Mouse (Mus musculus) forebrain, embryonic 10.5 days (tissue): ENCODE results near the gene Olfr70. TPM values are rescaled to one million over a fixed set of nuclear protein-coding genes. Genes with fewer than 3 reads are reported as not detected.

Source experiments
- DNase-seq: peaks from one replicate; pipeline ENCODE4 v3.0.0-alpha.2; 2017; ENCODE audit warnings: low spot score; ENCODE audit errors: extremely low spot score
- H3K27ac ChIP-seq: fragments of 300-500 bp; sonication (generic); 2 replicates; pipeline ENCODE4 v1.5.1; 2016; ENCODE audit warnings: mild to moderate bottlenecking
- H3K27me3 ChIP-seq: fragments of 300-500 bp; sonication (generic); 2 replicates; pipeline ENCODE4 v1.6.1; 2016; ENCODE audit warnings: mild to moderate bottlenecking; ENCODE audit not compliant: poor library complexity, severe bottlenecking
- H3K36me3 ChIP-seq: fragments of 300-500 bp; sonication (generic); replicated peaks from 2 replicates; pipeline ENCODE4 v1.6.1; 2016; ENCODE audit warnings: mild to moderate bottlenecking, moderate library complexity
- H3K4me1 ChIP-seq: fragments of 300-500 bp; sonication (generic); 2 replicates; pipeline ENCODE4 v1.6.1; 2016
- H3K4me3 ChIP-seq: fragments of 300-500 bp; sonication (generic); 2 replicates; pipeline ENCODE4 v1.5.1; 2016; ENCODE audit warnings: mild to moderate bottlenecking, moderate library complexity
- H3K9me3 ChIP-seq: fragments of 300-500 bp; sonication (generic); 2 replicates; pipeline ENCODE4 v1.6.1; 2016; ENCODE audit warnings: mild to moderate bottlenecking, moderate library complexity
- WGBS: fragments of 180-500 bp; shearing (Covaris S2); methylation state at CpG from one replicate; pipeline ENCODE4 v1.1.7; 2016; 5-methylcytosine and 5-hydroxymethylcytosine counted together
- polyA plus RNA-seq: library from polyadenylated mRNA; unstranded; fragments of >200 nt; fragmentation: Nextera tagmentation; extraction: Ambion mirVana; gene quantifications from 2 replicates; pipeline ENCODE4 v1.2.1, GENCODE M21; 2016

Gene Olfr70
- not detected in 2 replicates for polyA plus RNA-seq

DNA sequence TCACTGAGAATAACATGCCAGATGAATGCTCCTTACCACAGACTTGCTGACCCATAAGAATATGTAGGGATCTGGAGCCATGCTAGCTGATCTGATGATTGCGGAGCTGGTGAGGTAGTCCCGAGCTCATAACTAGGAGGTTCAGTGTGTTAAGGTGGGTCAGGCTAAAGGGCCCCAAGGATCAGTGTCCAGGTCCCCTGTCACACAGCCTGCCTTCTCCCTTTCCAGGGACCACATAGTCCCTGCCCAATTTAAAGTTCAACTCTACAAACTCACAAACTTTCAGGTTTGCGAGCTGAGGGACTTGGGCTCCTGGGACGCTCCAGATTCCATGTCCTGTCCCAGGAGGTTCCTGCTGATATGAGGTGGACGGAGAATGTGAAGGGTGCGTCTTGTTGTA is at the start of gene Olfr70:
Gene Olfr70 (minus strand): TSS at position 101 of the 400 bp plus-strand sequence.
- no peaks in the 10 kb centered on the region for H3K36me3 ChIP-seq
- no peak for DNase-seq
- no peaks in the 10 kb centered on the region for H3K4me1 ChIP-seq
- no peak within 1 kb of the TSS for H3K27ac ChIP-seq
- H3K9me3 ChIP-seq = no peaks in the 10 kb centered on the region
- no peaks in the 10 kb centered on the region for H3K27me3 ChIP-seq
- no peak within 1 kb of the TSS for H3K4me3 ChIP-seq
- 92% methylated on average over 6 of the region's 6 CpGs for WGBS

DNA sequence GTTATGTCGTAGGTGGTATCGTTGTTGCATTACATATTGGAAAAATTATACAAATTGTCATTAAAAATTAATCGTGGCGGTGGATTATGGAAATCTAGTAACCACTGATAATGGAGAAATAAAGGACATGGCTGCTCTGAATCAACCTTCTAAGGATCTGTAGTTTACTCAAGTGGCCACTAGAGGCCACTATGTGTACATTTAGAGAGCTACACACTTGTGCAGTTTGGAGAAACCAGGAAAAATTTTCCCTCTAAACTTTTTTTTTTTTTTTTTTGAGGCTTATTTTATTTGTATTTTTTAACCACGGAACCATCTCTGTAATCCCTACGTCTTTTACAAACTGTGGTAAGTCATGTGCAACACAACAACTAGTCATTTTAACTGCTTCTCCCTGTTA is 44.6 kb upstream of the Olfr70 start:
- Histone ChIP-seq H3K36me3 (no peaks in the 10 kb centered on the region), H3K4me1 (peaks cover 15% of the 10 kb centered on the region), H3K9me3 (no peaks in the 10 kb centered on the region), H3K4me3 (no peak overlapping the region), H3K27ac (no peak overlapping the region), H3K27me3 (no peaks in the 10 kb centered on the region)
- 24% methylated on average over 6 of the region's 6 CpGs for WGBS
- DNase-seq = no peak

DNA sequence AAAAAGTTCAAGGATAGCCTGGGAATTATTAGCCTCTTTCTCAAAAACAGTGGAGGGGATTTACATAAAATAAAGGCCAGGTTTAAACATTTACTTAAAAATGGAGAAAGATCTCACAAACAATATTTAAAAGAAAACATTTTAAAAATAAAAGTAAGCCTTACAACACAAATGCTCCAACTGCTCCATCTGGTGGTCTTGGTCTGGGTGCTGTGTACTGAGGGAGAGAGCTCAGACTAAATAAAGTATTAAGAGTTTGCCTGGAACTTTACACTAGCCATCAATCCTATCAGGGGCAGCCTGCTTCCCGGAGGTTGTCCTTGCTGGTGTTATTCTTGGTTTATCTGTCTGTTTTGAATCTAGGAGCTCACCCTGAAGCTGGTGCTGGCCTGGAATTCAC is 42.5 kb upstream of the Olfr70 start:
- no peaks in the 10 kb centered on the region for H3K36me3 ChIP-seq
- H3K4me3 ChIP-seq = no peak overlapping the region
- H3K27ac ChIP-seq = no peak overlapping the region
- 63% methylated on average over 1 of the region's 1 CpGs for WGBS
- DNase-seq = no peak
- H3K9me3 ChIP-seq = no peaks in the 10 kb centered on the region
- no peaks in the 10 kb centered on the region for H3K27me3 ChIP-seq
- H3K4me1 ChIP-seq = peaks cover 15% of the 10 kb centered on the region

DNA sequence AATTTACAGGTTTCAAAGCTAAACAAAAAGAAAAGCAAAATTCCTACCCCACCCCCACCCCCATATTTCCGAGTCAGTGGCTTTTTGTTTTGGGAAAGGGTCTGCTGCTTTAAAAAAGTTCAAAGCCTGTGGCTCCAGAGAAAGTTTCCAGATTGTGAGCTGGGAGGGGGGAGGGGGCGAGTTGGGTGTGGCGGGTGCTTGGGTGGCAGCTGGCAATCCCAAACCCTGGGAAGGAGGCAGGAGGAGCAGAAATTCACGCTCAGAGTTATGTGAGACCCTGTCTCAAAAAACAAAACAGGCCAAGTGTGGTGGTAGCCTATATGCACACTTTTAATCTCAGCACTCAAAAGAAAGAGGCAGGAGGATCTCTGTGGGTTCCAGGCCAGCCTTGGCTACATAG is 42.0 kb upstream of the Olfr70 start:
- WGBS = 54% methylated on average over 4 of the region's 4 CpGs
- Histone ChIP-seq H3K27ac (no peak overlapping the region), H3K4me1 (peaks cover 15% of the 10 kb centered on the region), H3K9me3 (no peaks in the 10 kb centered on the region), H3K4me3 (no peak overlapping the region), H3K27me3 (no peaks in the 10 kb centered on the region), H3K36me3 (no peaks in the 10 kb centered on the region)
- no peak for DNase-seq

DNA sequence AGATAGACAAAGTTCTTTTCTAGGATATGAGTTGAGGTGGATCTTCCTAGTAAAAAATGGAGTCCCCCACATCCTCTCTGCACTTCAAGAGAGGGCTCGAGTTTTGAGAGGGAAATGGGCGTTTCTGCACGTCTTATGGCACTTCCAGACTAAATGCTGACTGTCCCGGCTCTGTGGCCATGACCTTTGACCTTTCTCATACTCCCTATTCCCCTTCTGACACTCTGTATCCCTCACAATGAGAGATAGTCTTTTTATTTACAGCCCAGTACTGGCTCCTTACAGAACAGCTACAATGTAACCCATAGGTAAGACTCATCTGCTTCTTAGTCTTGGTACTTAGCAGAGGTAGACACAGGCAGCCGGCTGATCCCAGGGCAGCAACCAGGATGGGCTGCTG is 40.9 kb upstream of the Olfr70 start:
- no peak for DNase-seq
- Histone ChIP-seq H3K9me3 (no peaks in the 10 kb centered on the region), H3K27me3 (no peaks in the 10 kb centered on the region), H3K4me3 (no peak overlapping the region), H3K27ac (no peak overlapping the region), H3K4me1 (peaks cover 15% of the 10 kb centered on the region), H3K36me3 (no peaks in the 10 kb centered on the region)
- 72% methylated on average over 5 of the region's 5 CpGs for WGBS

DNA sequence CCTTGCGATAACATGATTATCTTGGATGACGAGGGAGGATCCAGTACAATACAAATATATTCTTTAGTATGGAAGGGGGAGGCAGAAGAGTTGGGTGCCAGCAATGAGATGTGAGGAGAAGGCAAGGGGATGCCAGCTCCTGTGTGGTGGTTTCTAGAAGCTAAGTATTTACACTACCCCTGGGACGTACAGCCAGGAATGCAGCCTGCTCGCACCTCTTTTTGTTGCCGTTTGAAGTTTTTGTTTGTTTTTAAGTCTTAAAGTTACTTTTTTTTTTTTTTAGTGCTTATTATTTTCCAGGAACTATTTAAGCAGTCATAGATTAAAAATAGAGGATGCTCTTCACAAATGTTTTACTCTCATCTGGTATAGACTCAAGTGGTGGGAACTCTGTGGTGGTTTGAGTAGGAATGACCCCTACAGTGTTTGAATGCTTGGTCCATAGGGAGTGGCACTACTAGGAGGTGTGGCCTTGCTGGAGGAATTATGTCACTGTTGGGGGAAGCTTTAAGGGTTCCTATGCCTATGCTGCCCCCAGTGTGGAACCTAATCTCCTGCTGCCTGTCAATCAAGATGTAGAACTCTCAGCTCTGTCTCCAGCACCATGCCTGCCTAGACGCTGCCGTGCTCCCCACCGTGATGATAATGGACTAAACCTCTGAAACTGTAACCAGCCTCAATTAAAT is 38.5 kb upstream of the Olfr70 start:
- H3K27me3 ChIP-seq = no peaks in the 10 kb centered on the region
- no peaks in the 10 kb centered on the region for H3K9me3 ChIP-seq
- no peak overlapping the region for H3K4me3 ChIP-seq
- no peak for DNase-seq
- 83% methylated on average over 8 of the region's 8 CpGs for WGBS
- no peaks in the 10 kb centered on the region for H3K36me3 ChIP-seq
- H3K4me1 ChIP-seq = peaks cover 19% of the 10 kb centered on the region
- no peak overlapping the region for H3K27ac ChIP-seq

DNA sequence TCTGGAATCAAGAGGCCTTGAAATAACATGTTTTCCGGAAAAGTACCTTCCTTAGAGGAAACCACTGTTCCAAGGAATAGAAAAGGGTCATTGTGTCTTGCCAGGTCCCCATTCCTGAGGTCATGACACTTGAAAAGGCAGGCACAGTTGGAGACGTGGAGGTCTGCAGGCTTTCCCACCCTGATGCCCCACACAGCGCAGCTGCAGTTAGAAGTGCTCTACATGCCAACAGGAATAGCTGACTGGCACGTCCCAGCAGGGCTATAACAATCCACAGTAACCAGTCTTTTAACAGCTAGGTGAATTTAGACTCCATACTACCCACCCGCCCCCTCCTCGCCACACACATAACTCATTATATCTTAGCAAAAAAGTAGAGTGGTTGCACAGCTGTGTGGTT is 36.5 kb upstream of the Olfr70 start:
- no peaks in the 10 kb centered on the region for H3K27me3 ChIP-seq
- no peaks in the 10 kb centered on the region for H3K36me3 ChIP-seq
- DNase-seq = no peak
- no peak overlapping the region for H3K27ac ChIP-seq
- no peaks in the 10 kb centered on the region for H3K9me3 ChIP-seq
- no peak overlapping the region for H3K4me3 ChIP-seq
- peaks cover 16% of the 10 kb centered on the region for H3K4me1 ChIP-seq
- 66% methylated on average over 6 of the region's 6 CpGs for WGBS

DNA sequence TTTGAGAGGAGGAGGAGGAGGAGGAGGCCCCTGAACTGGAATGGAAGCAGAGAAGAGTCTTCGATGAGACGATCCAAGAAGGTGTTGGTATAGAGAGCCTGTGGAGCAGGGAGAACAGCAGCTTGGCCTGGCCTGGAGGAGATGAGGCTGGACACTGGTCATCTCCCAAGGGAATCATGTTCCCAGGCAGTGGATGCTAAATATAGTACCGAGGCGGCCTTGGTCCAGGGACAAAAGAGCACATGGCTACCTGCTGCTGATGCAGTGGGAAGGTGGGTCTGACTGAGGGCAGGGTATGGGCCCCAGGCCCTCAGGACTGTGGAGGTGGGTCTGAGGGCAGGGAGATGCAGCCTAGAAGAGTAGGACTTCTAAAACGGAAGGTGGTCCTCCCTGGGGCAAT is 32.6 kb upstream of the Olfr70 start:
- WGBS = 85% methylated on average over 5 of the region's 5 CpGs

DNA sequence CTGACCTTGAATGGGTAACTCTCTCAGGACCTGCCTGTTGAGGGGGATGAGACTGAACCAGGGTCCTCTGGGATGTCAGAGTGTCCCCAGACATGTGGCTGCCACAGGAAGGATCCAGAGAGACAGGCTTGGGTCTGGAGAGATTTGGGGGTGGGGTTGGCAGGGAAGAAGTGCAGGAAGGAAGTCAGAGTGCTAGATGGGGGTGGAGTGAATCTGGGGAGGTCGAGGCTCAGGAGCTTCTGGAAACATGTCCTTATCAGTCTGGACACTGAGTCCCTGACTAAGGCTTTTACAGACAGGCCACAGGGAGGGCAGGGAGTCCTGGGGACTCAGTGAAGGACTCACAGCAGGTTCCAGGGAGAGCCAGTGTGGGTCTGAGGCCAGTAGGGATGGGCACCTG is 31.6 kb upstream of the Olfr70 start:
- no peak for DNase-seq
- Histone ChIP-seq H3K36me3 (no peaks in the 10 kb centered on the region), H3K27me3 (no peaks in the 10 kb centered on the region), H3K27ac (no peak overlapping the region), H3K4me1 (peaks cover 19% of the 10 kb centered on the region), H3K4me3 (no peak overlapping the region), H3K9me3 (no peaks in the 10 kb centered on the region)
- 29% methylated on average over 1 of the region's 1 CpGs for WGBS

More for the DNA sequence above, 32.6 kb upstream of the Olfr70 start:
- no peak overlapping the region for H3K4me3 ChIP-seq
- H3K9me3 ChIP-seq = no peaks in the 10 kb centered on the region
- no peak overlapping the region for H3K27ac ChIP-seq
- no peaks in the 10 kb centered on the region for H3K36me3 ChIP-seq
- peaks cover 21% of the 10 kb centered on the region for H3K4me1 ChIP-seq
- no peak for DNase-seq
- H3K27me3 ChIP-seq = no peaks in the 10 kb centered on the region

DNA sequence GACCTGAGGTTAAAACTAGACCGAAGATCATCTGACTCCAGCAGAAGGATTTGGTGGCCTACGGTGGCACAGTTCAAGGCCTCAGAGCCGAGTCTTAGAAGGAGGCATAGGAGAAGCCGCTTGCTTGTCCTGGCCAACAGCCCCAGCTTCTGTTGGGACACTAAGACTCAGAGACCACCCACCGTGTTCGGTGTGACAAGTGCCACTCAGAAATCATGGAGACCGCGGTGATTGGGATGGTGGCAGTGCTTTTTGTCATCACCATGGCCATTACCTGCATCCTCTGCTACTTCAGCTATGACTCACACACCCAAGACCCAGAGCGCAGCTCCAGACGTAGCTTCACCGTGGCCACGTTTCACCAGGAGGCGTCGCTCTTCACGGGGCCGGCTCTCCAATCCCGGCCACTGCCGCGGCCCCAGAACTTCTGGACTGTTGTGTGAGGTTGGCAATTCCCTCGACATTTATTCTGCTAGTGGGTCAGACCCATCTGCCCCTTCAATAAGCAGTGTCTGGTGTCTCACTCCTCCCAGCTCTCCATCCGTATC is 30.2 kb upstream of the Olfr70 start:
- no peaks in the 10 kb centered on the region for H3K9me3 ChIP-seq
- H3K4me1 ChIP-seq = peaks cover 16% of the 10 kb centered on the region
- no peaks in the 10 kb centered on the region for H3K36me3 ChIP-seq
- DNase-seq = no peak
- no peak overlapping the region for H3K27ac ChIP-seq
- H3K27me3 ChIP-seq = no peaks in the 10 kb centered on the region
- no peak overlapping the region for H3K4me3 ChIP-seq
- 74% methylated on average over 21 of the region's 21 CpGs for WGBS

DNA sequence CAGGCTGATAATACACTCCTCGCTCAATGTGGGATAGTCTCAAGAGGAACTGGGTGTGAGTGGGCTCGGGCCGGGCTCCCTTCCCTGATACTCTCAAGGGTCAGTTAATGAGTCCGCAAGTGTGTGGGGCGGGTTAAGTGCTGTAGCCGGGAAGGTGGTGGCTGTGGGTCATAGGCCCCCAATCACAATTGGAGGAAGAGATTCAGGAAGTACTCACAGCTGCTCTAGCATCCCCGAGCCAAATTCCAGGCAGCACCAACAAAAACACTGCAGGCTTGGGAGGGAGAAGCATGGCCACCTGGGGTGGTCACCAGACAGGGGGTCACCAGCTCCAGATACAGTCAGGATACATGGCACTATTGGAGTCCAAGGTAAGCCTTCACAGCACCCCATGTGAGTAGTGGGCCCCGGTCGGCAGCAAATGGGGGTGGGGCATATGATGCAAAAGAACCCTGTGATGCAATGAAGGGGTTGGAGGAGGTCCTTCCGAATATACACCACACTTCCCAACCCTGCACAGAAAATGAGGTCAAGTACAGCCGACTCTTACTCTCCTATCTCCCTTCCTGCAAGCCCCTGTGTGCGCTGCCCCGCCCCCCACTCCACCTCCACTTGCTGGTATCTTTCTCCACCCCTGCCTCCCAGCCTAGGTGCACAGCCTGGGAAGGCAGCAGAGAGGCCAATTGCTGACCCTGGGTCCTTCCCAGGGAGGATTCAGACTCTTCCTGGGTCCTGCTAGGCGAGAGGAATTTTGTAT is 29.4 kb upstream of the Olfr70 start, which contains the start of gene Spaar:
Gene Spaar (plus strand): TSS at position 241 of the 757 bp plus-strand sequence.
- Histone ChIP-seq H3K27ac (no peak within 1 kb of the TSS), H3K9me3 (no peaks in the 10 kb centered on the region), H3K27me3 (no peaks in the 10 kb centered on the region), H3K36me3 (no peaks in the 10 kb centered on the region), H3K4me3 (no peak within 1 kb of the TSS), H3K4me1 (peaks cover 12% of the 10 kb centered on the region)
- no peak for DNase-seq
- 72% methylated on average over 14 of the region's 14 CpGs for WGBS

DNA sequence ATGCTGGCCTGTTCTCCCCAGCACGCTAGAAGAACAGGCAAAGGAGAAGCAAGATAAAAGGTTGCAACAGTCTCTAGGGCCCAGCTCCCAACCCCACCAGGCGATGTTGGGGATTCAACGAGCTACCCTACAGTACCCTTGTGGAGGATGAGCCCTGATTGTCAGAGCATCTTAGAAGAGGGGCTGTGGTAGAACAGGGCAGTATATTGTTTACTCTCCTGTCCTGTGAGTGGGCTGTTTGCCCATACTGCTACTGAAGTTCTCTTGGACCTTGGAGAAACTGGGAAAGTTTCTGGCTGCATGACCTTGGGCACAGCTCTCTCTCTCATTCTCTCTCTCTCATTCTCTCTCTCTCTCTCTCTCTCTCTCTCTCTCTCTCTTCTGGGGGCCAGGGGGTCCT is 28.5 kb upstream of the Olfr70 start:
- H3K4me1 ChIP-seq = peaks cover 12% of the 10 kb centered on the region
- WGBS = 79% methylated on average over 3 of the region's 3 CpGs
- H3K36me3 ChIP-seq = no peaks in the 10 kb centered on the region
- no peaks in the 10 kb centered on the region for H3K27me3 ChIP-seq
- H3K27ac ChIP-seq = no peak overlapping the region
- no peak for DNase-seq
- H3K9me3 ChIP-seq = no peaks in the 10 kb centered on the region
- H3K4me3 ChIP-seq = no peak overlapping the region

DNA sequence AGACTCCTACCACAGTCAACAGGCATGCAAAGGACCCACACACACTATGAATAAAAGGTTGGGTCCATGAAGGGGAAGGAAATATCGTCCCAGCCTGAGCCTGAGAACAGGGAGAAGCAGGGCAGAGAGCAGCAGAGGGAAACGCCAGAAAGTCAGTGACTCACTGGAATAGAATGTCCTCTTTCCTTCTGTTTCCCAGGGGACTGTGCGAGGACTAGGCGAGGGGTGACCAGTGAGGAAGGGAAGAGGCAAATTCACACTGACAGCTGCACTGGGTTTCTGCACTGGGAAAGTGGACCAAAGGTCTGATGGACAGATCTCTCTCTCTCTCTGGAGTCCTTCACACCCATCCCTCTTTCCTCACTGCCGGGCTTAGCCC is 28.0 kb upstream of the Olfr70 start:
- no peaks in the 10 kb centered on the region for H3K36me3 ChIP-seq
- H3K4me1 ChIP-seq = peaks cover 12% of the 10 kb centered on the region
- no peak overlapping the region for H3K27ac ChIP-seq
- DNase-seq = no peak
- H3K27me3 ChIP-seq = no peaks in the 10 kb centered on the region
- H3K4me3 ChIP-seq = no peak overlapping the region
- no peaks in the 10 kb centered on the region for H3K9me3 ChIP-seq
- 80% methylated on average over 5 of the region's 5 CpGs for WGBS
